27 mouse cellular contexts compared by ENCODE assay signal in genomic region chr11:33903494-33903893, GRCm38 (mm10). TPM values are rescaled to one million over a fixed set of nuclear protein-coding genes. Genes with fewer than 3 reads are reported as not detected.
"Had no signal": no experiment of that assay in that cellular context is flagged by ENCODE, and none has a peak within 500 bp of the region (broad histone marks: within the 10 kb centered on the region; RNA-seq: fewer than 3 reads in every experiment).

No protein-coding gene starts in this region.

- H3K9ac ChIP-seq: embryonic facial prominence, embryonic 12.5 days; embryonic facial prominence, embryonic 13.5 days; embryonic facial prominence, embryonic 15.5 days; forebrain, embryonic 12.5 days; forebrain, embryonic 13.5 days; forebrain, embryonic 15.5 days; forebrain, postnatal 0 days had no signal

- H3K27ac ChIP-seq: embryonic facial prominence, embryonic 10.5 days; embryonic facial prominence, embryonic 12.5 days; embryonic facial prominence, embryonic 13.5 days; embryonic facial prominence, embryonic 15.5 days; forebrain, embryonic 10.5 days; forebrain, embryonic 12.5 days; forebrain, embryonic 13.5 days; forebrain, embryonic 15.5 days; gastrocnemius, adult 2 months; heart, adult 2 months had no signal

- DNase-seq: cerebellum, adult 8-10 months; cerebellum, adult 9-10 months; cerebellum, adult 9-11 months; cerebellum, postnatal 10 days; cerebellum, postnatal 14 days; cerebellum, postnatal 25 days; cerebellum, postnatal 36 days; embryo, embryonic 11 days; forebrain, postnatal 0 days; gastrocnemius, adult 2 months; gastrocnemius, postnatal 10 days; gastrocnemius, postnatal 14 days; gastrocnemius, postnatal 25 days; gastrocnemius, postnatal 36 days; heart, adult 18-20 months; heart, adult 2 months had no signal

- H3K4me3 ChIP-seq: embryonic facial prominence, embryonic 10.5 days; embryonic facial prominence, embryonic 12.5 days; embryonic facial prominence, embryonic 13.5 days; embryonic facial prominence, embryonic 15.5 days; erythroblast, embryonic 14.5 days; forebrain, embryonic 10.5 days; forebrain, embryonic 12.5 days; forebrain, embryonic 13.5 days; forebrain, embryonic 15.5 days; gastrocnemius, adult 2 months; heart, adult 2 months had no signal

- H3K36me3 ChIP-seq: embryonic facial prominence, embryonic 10.5 days; embryonic facial prominence, embryonic 12.5 days; embryonic facial prominence, embryonic 13.5 days; embryonic facial prominence, embryonic 15.5 days; forebrain, embryonic 10.5 days; forebrain, embryonic 12.5 days; forebrain, embryonic 15.5 days had no signal

- H3K4me1 ChIP-seq: embryonic facial prominence, embryonic 12.5 days; embryonic facial prominence, embryonic 13.5 days; embryonic facial prominence, embryonic 15.5 days; forebrain, embryonic 10.5 days; forebrain, embryonic 12.5 days; forebrain, embryonic 13.5 days; forebrain, embryonic 15.5 days had no signal

- H3K9me3 ChIP-seq: embryonic facial prominence, embryonic 10.5 days; embryonic facial prominence, embryonic 12.5 days; embryonic facial prominence, embryonic 13.5 days; embryonic facial prominence, embryonic 15.5 days; forebrain, embryonic 10.5 days; forebrain, embryonic 12.5 days; forebrain, embryonic 13.5 days; forebrain, embryonic 15.5 days had no signal

- H3K27me3 ChIP-seq: embryonic facial prominence, embryonic 12.5 days; embryonic facial prominence, embryonic 13.5 days; embryonic facial prominence, embryonic 15.5 days; forebrain, embryonic 12.5 days; forebrain, embryonic 13.5 days; forebrain, embryonic 15.5 days had no signal

RNA-seq across cellular contexts. Expression of gene Kcnmb1, which starts 59.3 kb away (rescaled TPM):
- total RNA-seq: common myeloid progenitor, adult 5-6 weeks; granulocyte monocyte progenitor cell, adult 5-6 weeks had no signal
- polyA plus RNA-seq: erythroblast, embryonic 14.5 days; forebrain, embryonic 12.5 days had no signal
